Mouse (Mus musculus): Measurements from ENCODE around the gene Car9. TPM values are rescaled to one million over a fixed set of nuclear protein-coding genes. Genes with fewer than 3 reads are reported as not detected.

The Car9 gene
- polyA plus RNA-seq, 1 experiment from 2014 or later, result 4.5 TPM

DNA sequence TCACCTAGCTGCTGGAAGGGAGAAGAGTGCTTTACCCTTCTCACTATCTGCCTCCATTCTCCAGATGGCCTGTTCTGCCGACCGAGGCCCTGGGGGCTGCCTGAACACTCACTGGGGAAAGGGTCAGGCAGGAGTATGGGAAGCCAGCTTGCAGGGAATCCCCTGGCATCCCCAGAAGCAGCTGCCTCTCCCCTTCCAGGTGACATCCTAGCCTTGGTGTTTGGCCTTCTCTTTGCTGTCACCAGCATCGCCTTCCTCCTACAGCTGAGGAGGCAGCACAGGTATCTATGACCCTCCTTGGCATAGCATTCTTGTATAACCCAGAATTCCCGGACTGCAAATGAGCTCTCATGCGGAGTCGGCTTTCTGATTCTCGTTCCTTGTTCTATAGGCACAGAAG, 5.9 kb downstream of the Car9 start:
- Histone ChIP-seq H3K27me3 (ENCODE audit: insufficient read depth, low read length) (no peaks in the 10 kb centered on the region), H3K9me3 (ENCODE audit: low read depth, low read length) (no peaks in the 10 kb centered on the region), H3K4me3 (ENCODE audit: low read depth, low read length) (no peak overlapping the region), H3K9ac (no peak overlapping the region), H3K4me2 (no peak overlapping the region), H3K36me3 (ENCODE audit: insufficient read depth) (peaks cover 12% of the 10 kb centered on the region), H3K4me1 (ENCODE audit: insufficient read depth) (no peaks in the 10 kb centered on the region), H3K27ac (ENCODE audit: low read depth) (no peak overlapping the region)
- DNase-seq (no peak), ATAC-seq (ENCODE audit: insufficient read depth) (no peak)
- WGBS, result 59% methylated on average over 7 of the region's 7 CpGs
- TF ChIP-seq CTCF (IDR thresholded peaks at IDR 0.05; ENCODE audit: low read depth), result no peak

DNA sequence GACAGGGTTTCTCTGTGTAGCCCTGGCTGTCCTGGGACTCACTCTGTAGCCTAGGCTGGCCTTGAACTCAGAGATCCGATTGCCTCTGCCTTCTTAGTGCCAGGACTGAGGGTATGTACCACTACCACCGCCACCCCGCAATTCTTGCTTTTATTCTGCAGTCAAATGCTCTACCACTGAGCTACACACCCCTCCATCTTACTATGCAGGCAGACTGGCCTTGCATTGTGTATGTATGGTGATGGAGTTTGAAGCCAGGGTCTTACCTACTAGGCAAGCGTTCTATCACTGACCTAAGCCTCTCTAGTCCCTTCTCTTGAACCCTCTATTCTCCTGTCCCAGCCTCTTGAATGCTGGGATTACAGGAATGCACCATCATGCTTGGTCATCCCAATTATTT, 6.5 kb downstream of the Car9 start:
- 79% methylated on average over 4 of the region's 4 CpGs for WGBS
- Histone ChIP-seq H3K27me3 (ENCODE audit: insufficient read depth, low read length) (no peaks in the 10 kb centered on the region), H3K9ac (no peak overlapping the region), H3K9me3 (ENCODE audit: low read depth, low read length) (no peaks in the 10 kb centered on the region), H3K4me1 (ENCODE audit: insufficient read depth) (no peaks in the 10 kb centered on the region), H3K27ac (ENCODE audit: low read depth) (no peak overlapping the region), H3K4me2 (no peak overlapping the region), H3K36me3 (ENCODE audit: insufficient read depth) (peaks cover 17% of the 10 kb centered on the region), H3K4me3 (ENCODE audit: low read depth, low read length) (no peak overlapping the region)
- no peak for ATAC-seq (ENCODE audit: insufficient read depth)
- DNase-seq, result no peak
- no peak for TF ChIP-seq CTCF (IDR thresholded peaks at IDR 0.05; ENCODE audit: low read depth)

DNA sequence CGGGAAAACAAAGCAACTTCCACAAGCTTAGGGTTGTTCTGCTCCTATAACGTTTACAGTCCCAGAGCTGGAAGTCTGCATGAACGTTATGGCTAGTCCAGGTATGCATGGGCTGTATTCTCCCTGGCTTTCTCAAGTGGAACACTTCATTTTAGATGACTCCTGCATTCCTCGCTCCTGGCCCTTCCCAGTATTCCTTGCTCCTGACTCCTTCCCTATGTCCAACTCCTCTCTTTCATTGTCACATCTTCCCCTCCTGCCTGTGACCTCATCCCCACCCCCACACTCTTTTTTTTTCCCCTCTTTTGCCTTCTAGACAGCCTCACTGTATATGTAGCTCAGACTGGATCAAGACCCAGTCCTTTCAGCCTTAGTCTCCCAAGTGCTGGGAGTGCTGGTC, 7.0 kb downstream of the Car9 start:
- Histone ChIP-seq H3K4me1 (ENCODE audit: insufficient read depth) (no peaks in the 10 kb centered on the region), H3K9me3 (ENCODE audit: low read depth, low read length) (no peaks in the 10 kb centered on the region), H3K9ac (no peak overlapping the region), H3K4me2 (no peak overlapping the region), H3K27ac (ENCODE audit: low read depth) (no peak overlapping the region), H3K36me3 (ENCODE audit: insufficient read depth) (peaks cover 17% of the 10 kb centered on the region), H3K27me3 (ENCODE audit: insufficient read depth, low read length) (no peaks in the 10 kb centered on the region), H3K4me3 (ENCODE audit: low read depth, low read length) (no peak overlapping the region)
- no peak for ATAC-seq (ENCODE audit: insufficient read depth)
- no peak for TF ChIP-seq CTCF (IDR thresholded peaks at IDR 0.05; ENCODE audit: low read depth)
- WGBS, result 50% methylated on average over 4 of the region's 4 CpGs
- no peak for DNase-seq

DNA sequence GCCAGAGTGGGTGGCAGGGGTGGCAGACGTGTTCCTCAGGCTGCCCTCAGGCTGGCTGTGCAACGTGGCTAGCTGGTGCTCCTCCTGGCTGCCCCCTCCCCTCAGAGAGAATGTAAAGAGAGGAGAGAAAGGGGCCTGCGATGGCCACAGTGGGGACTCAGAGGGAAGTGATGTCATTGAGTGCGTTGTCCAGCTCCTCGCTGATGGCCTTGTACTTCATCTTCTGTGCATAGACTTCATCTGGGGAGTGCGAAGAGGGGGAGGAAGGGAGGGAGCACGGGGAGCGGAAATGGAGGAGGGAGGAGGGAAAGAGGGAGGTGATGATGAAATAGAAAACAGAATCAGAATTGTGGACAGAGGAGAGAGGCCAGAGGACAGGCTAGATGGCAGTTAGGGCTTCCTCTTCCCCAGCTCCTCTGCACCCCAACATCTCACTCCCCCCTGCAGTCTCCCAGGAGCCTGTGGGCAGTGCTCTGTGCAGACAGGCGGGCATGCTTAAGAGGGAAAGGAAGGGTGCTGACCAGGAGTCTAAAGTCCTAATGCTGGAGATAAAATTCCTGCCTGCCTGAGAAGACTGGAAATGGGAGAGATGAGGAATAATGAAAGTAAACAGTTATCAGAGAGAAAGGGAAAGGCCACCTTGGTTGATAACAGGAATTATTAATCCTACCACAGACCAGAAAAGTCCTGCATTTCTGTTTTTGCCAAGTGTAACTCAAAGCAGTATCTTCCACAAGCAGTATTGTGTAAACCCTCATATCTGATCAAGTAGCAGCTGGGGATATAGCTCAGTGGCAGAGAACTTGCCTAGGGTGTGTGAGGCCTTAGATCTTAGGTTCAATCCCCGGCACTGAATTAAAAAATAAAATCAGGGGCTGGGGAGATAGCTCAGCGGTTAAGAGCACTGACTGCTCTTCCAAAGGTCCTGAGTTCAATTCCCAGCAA, 9.3 kb downstream of the Car9 start:
- Histone ChIP-seq H3K9me3 (ENCODE audit: low read depth, low read length) (no peaks in the 10 kb centered on the region), H3K27me3 (ENCODE audit: insufficient read depth, low read length) (no peaks in the 10 kb centered on the region), H3K27ac (ENCODE audit: low read depth) (no peak overlapping the region), H3K4me2 (no peak overlapping the region), H3K36me3 (ENCODE audit: insufficient read depth) (peaks cover 24% of the 10 kb centered on the region), H3K9ac (no peak overlapping the region), H3K4me3 (ENCODE audit: low read depth, low read length) (no peak overlapping the region), H3K4me1 (ENCODE audit: insufficient read depth) (no peaks in the 10 kb centered on the region)
- no peak for TF ChIP-seq CTCF (IDR thresholded peaks at IDR 0.05; ENCODE audit: low read depth)
- DNase-seq (no peak), ATAC-seq (ENCODE audit: insufficient read depth) (no peak)
- 64% methylated on average over 11 of the region's 11 CpGs for WGBS

DNA sequence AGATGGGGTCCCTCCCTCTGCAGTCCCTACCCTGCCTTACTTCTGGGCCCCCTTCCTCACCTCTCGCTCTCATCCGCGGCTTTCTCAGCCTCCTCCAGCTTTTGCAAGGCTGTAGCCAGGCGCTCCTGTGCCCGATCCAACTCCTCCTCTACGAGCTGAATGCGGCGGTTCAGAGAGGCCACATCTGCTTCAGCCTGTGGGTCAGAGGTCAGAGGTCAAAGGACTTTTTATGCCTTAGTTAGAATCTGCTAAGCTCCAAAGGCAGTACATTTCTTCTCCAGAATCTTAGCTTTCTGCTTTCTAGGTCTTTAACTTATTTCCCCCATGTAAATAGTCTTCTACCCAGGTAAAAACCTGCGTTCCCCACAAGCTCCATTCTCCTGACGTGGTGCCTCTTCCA, 12.8 kb downstream of the Car9 start:
- no peak for TF ChIP-seq CTCF (IDR thresholded peaks at IDR 0.05; ENCODE audit: low read depth)
- peak overlapping the region; percentile 19; the same call in 1 of the 2 replicates for H3K4me3 ChIP-seq (ENCODE audit: low read depth, low read length)
- H3K36me3 ChIP-seq (ENCODE audit: insufficient read depth), result peaks cover 24% of the 10 kb centered on the region
- H3K4me1 ChIP-seq (ENCODE audit: insufficient read depth), result peaks cover 3% of the 10 kb centered on the region; the same call in 1 of the 2 replicates
- 26% methylated on average over 10 of the region's 10 CpGs for WGBS
- DNase-seq, result no peak
- H3K27me3 ChIP-seq (ENCODE audit: insufficient read depth, low read length), result peaks cover 9% of the 10 kb centered on the region
- ATAC-seq (ENCODE audit: insufficient read depth), result no peak
- peak overlapping the region; percentile 27; the same call in 1 of the 2 replicates for H3K9ac ChIP-seq
- H3K9me3 ChIP-seq (ENCODE audit: low read depth, low read length), result no peaks in the 10 kb centered on the region
- peak overlapping the region; percentile 56 for H3K4me2 ChIP-seq
- H3K27ac ChIP-seq (ENCODE audit: low read depth), result no peak overlapping the region

DNA sequence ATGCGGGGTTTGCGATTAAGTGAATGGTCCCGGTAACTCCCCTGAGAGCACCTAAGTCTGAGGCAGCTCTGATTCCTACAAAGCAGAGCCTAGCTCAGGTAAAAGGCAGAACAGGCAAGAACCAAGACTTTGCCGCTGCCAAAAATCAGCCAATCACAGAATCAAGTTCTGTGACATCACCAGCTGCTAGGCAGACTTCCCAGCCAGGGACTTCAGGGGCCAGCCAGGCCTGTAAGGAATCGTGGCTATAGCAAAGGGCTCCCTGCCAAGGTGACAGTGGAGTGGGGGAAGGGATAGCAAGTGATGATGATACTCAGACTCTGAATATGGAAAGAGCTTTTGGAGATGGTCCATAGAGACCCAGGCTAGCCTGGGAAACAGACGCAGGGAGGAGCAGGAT, 13.2 kb downstream of the Car9 start:
- no peak for TF ChIP-seq CTCF (IDR thresholded peaks at IDR 0.05; ENCODE audit: low read depth)
- H3K4me1 ChIP-seq (ENCODE audit: insufficient read depth), result peaks cover 3% of the 10 kb centered on the region; the same call in 1 of the 2 replicates
- peaks cover 9% of the 10 kb centered on the region for H3K27me3 ChIP-seq (ENCODE audit: insufficient read depth, low read length)
- H3K4me3 ChIP-seq (ENCODE audit: low read depth, low read length), result peak overlapping the region; percentile 19; the same call in 1 of the 2 replicates
- no peak overlapping the region for H3K27ac ChIP-seq (ENCODE audit: low read depth)
- DNase-seq (peak; percentile 98), ATAC-seq (ENCODE audit: insufficient read depth) (peak; percentile 39; the same call in 1 of the 2 replicates)
- peaks cover 24% of the 10 kb centered on the region for H3K36me3 ChIP-seq (ENCODE audit: insufficient read depth)
- no peaks in the 10 kb centered on the region for H3K9me3 ChIP-seq (ENCODE audit: low read depth, low read length)
- 12% methylated on average over 6 of the region's 6 CpGs for WGBS
- H3K4me2 ChIP-seq, result peak overlapping the region; percentile 75
- peak overlapping the region; percentile 27; the same call in 1 of the 2 replicates for H3K9ac ChIP-seq

DNA sequence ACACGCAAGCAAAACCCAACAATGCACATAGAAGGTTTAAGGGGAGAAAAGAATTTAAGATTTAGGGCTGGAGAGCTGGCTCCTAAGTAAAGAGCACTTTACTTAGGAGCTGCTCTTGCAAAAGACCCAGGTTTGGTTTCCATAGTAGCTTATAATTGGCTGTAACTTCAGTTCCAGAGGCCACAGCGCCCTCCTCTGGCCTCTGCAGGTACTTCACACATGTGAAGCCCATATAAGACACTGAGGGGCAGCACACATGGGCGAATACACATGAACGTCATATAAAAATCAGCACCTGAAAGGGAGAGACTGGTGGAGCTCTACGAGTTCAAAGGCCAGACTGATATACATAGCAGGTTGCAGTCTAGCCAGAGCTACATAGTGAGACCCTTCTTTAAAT, 21.1 kb downstream of the Car9 start:
- TF ChIP-seq CTCF (IDR thresholded peaks at IDR 0.05; ENCODE audit: low read depth), result peak; percentile 48
- Histone ChIP-seq H3K9ac (no peak overlapping the region), H3K27me3 (ENCODE audit: insufficient read depth, low read length) (peaks cover 9% of the 10 kb centered on the region), H3K27ac (ENCODE audit: low read depth) (no peak overlapping the region), H3K9me3 (ENCODE audit: low read depth, low read length) (no peaks in the 10 kb centered on the region), H3K4me1 (ENCODE audit: insufficient read depth) (peaks cover 3% of the 10 kb centered on the region; the same call in 1 of the 2 replicates), H3K4me2 (no peak overlapping the region), H3K36me3 (ENCODE audit: insufficient read depth) (peaks cover 29% of the 10 kb centered on the region), H3K4me3 (ENCODE audit: low read depth, low read length) (no peak overlapping the region)
- 60% methylated on average over 5 of the region's 5 CpGs for WGBS
- ATAC-seq (ENCODE audit: insufficient read depth), result no peak
- peak; percentile 23 for DNase-seq
